Mouse (Mus musculus) stomach, postnatal 0 days (tissue): ENCODE measurements around the gene Ceacam15.

Source experiments
- CTCF ChIP-seq: IDR thresholded peaks from 2 replicates; pipeline ENCODE4 v1.5.1; 2016; ENCODE audit warnings: antibody characterized with exemption, low read depth, mild to moderate bottlenecking, moderate library complexity
- EP300 ChIP-seq: optimal IDR thresholded peaks from 2 replicates; pipeline ENCODE3; 2016; ENCODE audit warnings: antibody characterized with exemption

GRCm38 (mm10) chr7:16639028-16639427, 36.5 kb downstream of the Ceacam15 start:
- TF ChIP-seq CTCF (no peak), EP300 (no peak)
